Mouse (Mus musculus): Measurements from ENCODE around the gene Ppox. TPM values are rescaled to one million over a fixed set of nuclear protein-coding genes. Genes with fewer than 3 reads are reported as not detected.
A peak's percentile ranks its signal among the peaks of the same experiment; 100 is the strongest.
"Not testable (repeated sequence)": the region's sequence is repeated elsewhere in the genome, so short reads cannot be mapped to it uniquely, and the experiment has no call there.

The Ppox gene
- total RNA-seq, 2 experiments from 2014 or later: 7.8 to 7.9 TPM

DNA sequence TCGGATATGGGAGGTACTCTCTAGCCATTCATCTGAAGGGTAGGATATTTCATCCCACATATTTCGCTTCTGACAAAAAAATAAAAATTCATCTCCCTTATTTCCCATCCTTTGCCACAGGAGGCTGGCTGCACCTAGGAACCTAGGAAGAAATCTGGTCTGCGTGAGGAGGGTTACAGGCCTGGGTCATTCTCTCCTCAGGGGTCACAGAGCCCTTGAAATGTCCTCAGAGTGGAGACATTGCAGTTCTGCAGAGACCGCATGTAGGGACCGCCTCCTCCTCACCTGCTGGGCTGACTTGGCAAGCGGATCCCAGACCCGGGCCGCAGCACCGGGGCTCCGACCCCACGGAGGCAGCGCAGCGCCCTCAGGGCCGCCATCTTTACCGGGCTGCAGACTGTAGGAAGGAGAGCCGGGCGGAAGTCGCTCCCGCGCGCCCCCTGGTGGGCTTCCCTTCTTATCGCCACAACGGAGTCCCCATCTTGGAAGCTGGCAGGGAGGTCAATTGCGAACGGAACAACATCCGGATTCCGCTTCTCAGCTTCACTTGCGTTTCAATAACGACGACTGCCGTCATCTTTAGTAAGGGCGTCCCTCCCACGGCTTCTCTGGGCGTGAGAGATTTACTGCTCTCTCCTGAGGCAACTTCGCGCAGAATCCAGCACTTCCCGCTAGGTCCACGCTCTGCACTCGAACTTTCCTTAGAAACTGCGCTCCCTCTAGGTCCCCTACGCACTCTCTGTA lies 34.1 kb downstream of the Ppox start:
- DNase-seq (ENCODE audit: low spot score): peak; percentile 98

DNA sequence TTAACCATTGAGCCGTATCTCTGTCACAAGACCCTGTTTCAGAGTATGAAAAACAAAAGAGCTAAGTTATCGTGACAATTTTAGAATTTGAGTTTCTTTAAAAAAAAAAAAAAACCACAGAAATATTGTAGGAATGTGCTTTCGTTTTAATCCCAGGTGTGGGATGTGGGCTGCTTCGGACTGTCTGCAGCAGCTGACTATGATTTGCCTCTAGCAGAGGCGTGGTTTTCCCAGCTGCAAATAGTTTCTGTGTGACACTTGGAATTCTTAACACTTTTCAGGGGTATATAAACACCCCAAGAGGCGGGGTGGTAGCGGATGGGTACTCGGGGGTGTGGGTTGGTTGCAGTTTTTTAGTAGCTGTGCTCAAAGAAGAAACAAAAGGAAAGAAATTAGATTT lies 35.6 kb downstream of the Ppox start:
- DNase-seq (ENCODE audit: low spot score): no peak

DNA sequence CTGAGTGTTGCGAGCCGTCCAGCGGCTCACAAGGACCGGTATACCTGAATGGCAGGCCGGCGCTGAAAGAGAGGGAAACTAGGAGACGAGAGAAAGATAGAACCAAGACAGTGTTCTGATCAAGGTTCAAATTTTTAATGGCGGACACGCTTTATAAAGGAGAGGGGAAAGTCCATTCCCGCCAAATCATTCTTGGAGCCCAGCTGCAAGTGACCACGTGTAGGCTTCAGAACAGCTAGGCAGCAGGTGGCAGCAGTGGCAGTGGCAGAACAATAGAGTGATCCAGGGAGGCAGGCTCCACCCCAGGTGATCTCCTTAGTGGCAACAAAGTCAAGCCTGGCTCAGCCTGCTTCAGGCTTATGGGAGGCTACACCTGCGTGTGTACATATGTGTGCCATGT lies 39.0 kb downstream of the Ppox start:
- not testable (repeated sequence) for DNase-seq (ENCODE audit: low spot score)

DNA sequence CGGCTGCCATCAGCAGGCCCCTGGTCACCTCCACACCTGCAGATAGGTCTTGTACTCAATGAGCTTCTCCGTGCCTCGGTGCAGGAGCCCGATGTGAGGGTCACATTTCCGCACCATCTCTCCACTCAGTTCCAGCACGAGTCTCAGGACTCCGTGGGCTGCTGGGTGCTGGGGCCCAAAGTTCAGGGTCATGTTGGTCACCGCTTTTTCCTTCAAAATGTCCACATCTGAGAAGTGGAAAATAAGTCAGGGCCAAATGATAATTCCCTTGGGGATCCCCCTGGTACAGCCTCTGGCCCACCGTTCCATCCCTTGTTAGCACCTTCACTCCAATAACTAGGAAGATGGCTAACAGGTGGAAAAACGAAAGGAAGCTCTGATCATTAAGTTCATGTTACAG lies 40.1 kb downstream of the Ppox start:
- DNase-seq (ENCODE audit: low spot score): no peak

GRCm38 (mm10) chr1:171239992-171240744 lies 40.8 kb downstream of the Ppox start:
- DNase-seq (ENCODE audit: low spot score): peak; percentile 89

GRCm38 (mm10) chr1:171238463-171238862 lies 42.5 kb downstream of the Ppox start:
- peak; percentile 72 for DNase-seq (ENCODE audit: low spot score)

DNA sequence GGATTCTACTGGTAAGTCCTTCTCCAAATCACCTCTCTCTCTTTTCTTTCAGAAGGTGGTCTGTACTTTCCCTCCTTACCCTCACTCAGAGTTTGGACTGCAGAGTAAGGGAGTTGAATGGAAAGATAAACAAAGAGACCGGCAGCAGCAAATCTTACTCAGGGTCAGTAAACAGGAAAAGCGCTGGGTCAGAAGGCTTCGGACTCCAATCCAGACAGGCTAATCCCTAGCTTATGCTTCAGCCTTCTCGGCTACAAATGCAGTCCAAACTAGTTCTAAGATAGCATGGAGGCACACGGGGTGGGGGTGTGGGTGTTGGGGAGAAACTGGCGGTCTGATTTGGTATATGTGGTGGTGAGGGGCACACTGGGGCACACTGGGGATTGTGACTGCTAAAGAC lies 43.5 kb downstream of the Ppox start:
- DNase-seq (ENCODE audit: low spot score): no peak

GRCm38 (mm10) chr1:171235791-171236190 lies 45.2 kb downstream of the Ppox start:
- DNase-seq (ENCODE audit: low spot score): no peak

GRCm38 (mm10) chr1:171234538-171234937 lies 46.4 kb downstream of the Ppox start:
- no peak for DNase-seq (ENCODE audit: low spot score)

DNA sequence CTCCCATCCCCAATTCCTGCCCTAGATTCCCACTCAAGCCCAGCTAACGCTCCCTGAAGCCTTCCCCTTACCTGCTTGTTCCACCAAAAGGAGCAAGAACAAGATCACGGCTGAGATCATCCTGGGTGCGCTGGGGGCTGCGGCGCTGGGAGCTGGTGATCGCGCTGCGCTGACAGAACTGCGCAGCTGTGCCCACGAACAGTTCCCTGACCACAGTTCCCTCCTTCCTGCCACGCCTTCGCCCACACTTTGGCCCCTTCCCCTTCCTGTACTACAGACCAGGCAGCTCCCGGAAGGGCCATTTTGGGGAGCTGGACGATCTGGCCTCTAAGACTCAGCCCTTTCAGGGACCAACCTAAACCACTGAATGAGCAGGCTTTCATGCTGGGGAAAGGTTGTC lies 46.9 kb downstream of the Ppox start, which contains the start of gene Fcer1g:
Fcer1g (minus strand) TSS at position 240 of the 400 bp plus-strand sequence.
- no peak for DNase-seq (ENCODE audit: low spot score)

GRCm38 (mm10) chr1:171232800-171233730 lies 47.9 kb downstream of the Ppox start:
- DNase-seq (ENCODE audit: low spot score): no peak

- DNase-seq (ENCODE audit: low spot score): no peak
Observed at GRCm38 (mm10) chr1:171232348-171232747, 48.6 kb downstream of the Ppox start.

- no peak for DNase-seq (ENCODE audit: low spot score)
Observed at GRCm38 (mm10) chr1:171231844-171232243, 49.1 kb downstream of the Ppox start.

GRCm38 (mm10) chr1:171230215-171230614 lies 50.8 kb downstream of the Ppox start:
- no peak for DNase-seq (ENCODE audit: low spot score)

GRCm38 (mm10) chr1:171229750-171230149 lies 51.2 kb downstream of the Ppox start:
- no peak for DNase-seq (ENCODE audit: low spot score)

DNA sequence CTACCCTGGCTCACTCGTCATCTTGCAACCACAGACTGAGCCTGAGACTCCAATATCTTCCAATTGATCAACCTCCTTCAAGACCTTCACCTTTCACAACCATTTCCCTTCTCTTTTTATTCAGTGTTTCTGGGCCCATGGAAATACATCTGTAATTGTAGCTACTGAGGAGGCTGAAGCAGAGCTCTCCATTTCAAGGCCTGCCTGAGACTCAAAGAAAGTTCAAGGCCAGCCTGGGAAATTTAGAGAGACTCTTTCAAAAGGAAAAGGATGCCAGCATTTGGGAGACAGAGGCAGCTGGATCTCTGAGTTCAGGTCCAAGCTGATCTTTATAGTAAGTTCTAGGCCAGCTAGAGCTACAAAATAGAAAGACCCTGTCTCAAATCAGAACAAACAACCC lies 53.1 kb downstream of the Ppox start:
- no peak for DNase-seq (ENCODE audit: low spot score)

DNA sequence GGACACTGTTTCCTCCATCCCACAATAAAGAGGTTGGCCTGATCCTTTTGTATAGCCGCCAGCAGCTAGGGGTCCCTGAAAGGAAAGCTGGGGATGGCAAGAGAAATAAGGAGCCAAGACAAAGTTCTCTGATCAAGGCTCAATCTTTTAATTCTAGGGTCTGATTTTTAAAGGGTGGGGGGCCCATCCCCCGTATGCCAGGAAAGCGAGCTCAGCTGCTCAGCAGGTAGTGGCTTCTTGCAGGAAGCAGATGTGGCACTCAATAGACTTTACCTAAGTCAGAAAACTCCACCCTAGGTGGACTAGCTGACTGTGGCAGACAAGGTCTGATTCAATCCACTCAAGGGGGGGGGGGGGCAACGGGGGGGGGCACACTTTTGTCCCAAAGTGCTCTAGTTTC lies 54.2 kb downstream of the Ppox start:
- DNase-seq (ENCODE audit: low spot score): no peak

All from gastrocnemius, adult 18-20 months (tissue).